Mouse (Mus musculus) myocyte (in vitro differentiated cells): ENCODE measurements at regions not wholly inside any gene's neighbourhood (a gene's known extent, or its start where the extent isn't known, plus 50 kb on each side); places are given as distances from the start of the nearest gene placed in this dataset.

Experiments used
- H3K27me3 ChIP-seq: one replicate; pipeline ENCODE4 v1.6.1; 2011; ENCODE audit not compliant: control insufficient read depth, insufficient read depth, insufficient read length
- H3K36me3 ChIP-seq: one replicate; pipeline ENCODE4 v1.6.1; 2011; ENCODE audit not compliant: control insufficient read depth, insufficient read depth
- H3K4me2 ChIP-seq: one replicate; pipeline ENCODE4 v1.6.1; 2011; ENCODE audit warnings: low read depth, control low read depth
- H3K4me3 ChIP-seq: one replicate; pipeline ENCODE4 v1.5.1; 2011; ENCODE audit warnings: mild to moderate bottlenecking, control low read depth, moderate library complexity
- H3K79me2 ChIP-seq: one replicate; pipeline ENCODE4 v1.6.1; 2011; ENCODE audit not compliant: control insufficient read depth, insufficient read depth
- H3ac ChIP-seq: one replicate; pipeline ENCODE4 v1.6.1; 2011; ENCODE audit not compliant: control insufficient read depth, insufficient read length
- CEBPB ChIP-seq: IDR thresholded peaks from 2 replicates; pipeline ENCODE4 v1.6.1; 2011; ENCODE audit warnings: mild to moderate bottlenecking, moderate library complexity; ENCODE audit not compliant: poor library complexity, insufficient read depth, severe bottlenecking
- E2F4 ChIP-seq: IDR thresholded peaks from one replicate; pipeline ENCODE4 v1.6.1; 2011; ENCODE audit warnings: mild to moderate bottlenecking, control low read depth, moderate library complexity; ENCODE audit not compliant: insufficient read depth
- MAX ChIP-seq: IDR thresholded peaks from one replicate; pipeline ENCODE4 v1.6.1; 2011; ENCODE audit warnings: low read depth, mild to moderate bottlenecking, control low read depth
- MYOD1 ChIP-seq, 3 experiments: IDR thresholded peaks; one replicate each; pipeline ENCODE4 v1.6.1; 2011; ENCODE audit warnings: control low read depth in 2 of 3, low read depth in 2 of 3, mild to moderate bottlenecking in 2 of 3, moderate library complexity in 1 of 3; ENCODE audit not compliant: insufficient read length in 2 of 3, control insufficient read depth in 1 of 3
- MYOG ChIP-seq, 3 experiments: IDR thresholded peaks; one replicate each; pipeline ENCODE4 v1.6.1; 2011; ENCODE audit warnings: control low read depth in 2 of 3, low read depth in 2 of 3, mild to moderate bottlenecking in 2 of 3; ENCODE audit not compliant: insufficient read length in 2 of 3, control insufficient read depth in 1 of 3, insufficient read depth in 1 of 3
- POLR2A ChIP-seq: IDR thresholded peaks from one replicate; pipeline ENCODE4 v1.6.1; 2011; ENCODE audit warnings: low read depth, mild to moderate bottlenecking, control low read depth, moderate library complexity; ENCODE audit not compliant: insufficient read length
- POLR2AphosphoS2 ChIP-seq: IDR thresholded peaks from one replicate; pipeline ENCODE4 v1.6.1; 2011; ENCODE audit warnings: low read depth, control low read depth; ENCODE audit not compliant: insufficient read length
- REST ChIP-seq: IDR thresholded peaks from one replicate; pipeline ENCODE4 v1.6.1; 2011; ENCODE audit warnings: mild to moderate bottlenecking, control low read depth, moderate library complexity; ENCODE audit not compliant: insufficient read depth, insufficient read length
- SRF ChIP-seq: IDR thresholded peaks from one replicate; pipeline ENCODE4 v1.6.1; 2011; ENCODE audit warnings: low read depth; ENCODE audit not compliant: control insufficient read depth, insufficient read length
- TCF12 ChIP-seq: IDR thresholded peaks from one replicate; pipeline ENCODE4 v1.6.1; 2011; ENCODE audit warnings: mild to moderate bottlenecking, control low read depth; ENCODE audit not compliant: poor library complexity, insufficient read depth, severe bottlenecking
- TCF3 ChIP-seq: IDR thresholded peaks from one replicate; pipeline ENCODE4 v1.6.1; 2011; ENCODE audit warnings: low read depth, control low read depth; ENCODE audit not compliant: insufficient read length
- USF1 ChIP-seq: IDR thresholded peaks from one replicate; pipeline ENCODE4 v1.6.1; 2011; ENCODE audit warnings: low read depth, mild to moderate bottlenecking, control low read depth, moderate library complexity

DNA sequence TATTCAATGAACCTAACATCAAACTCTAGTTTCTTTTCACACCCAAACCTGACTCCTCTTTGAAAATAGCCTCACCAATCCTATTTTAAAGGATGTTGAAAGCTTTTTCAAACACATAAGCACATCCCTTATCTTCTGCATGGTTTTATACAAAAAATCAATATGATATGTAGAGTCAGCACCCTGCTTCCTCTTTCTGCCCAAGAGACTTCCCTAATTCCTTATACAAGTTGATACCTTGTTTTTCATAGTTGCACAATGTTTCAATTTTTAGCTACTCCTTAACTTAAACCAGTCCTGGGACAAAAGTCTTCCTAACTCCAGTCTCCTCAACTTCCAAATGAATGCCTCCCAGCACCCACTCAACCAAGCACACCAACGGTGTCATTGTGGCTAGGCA lies 266.1 kb upstream of the Dynlrb2 start:
- Histone ChIP-seq H3K36me3 (no peaks in the 10 kb centered on the region), H3K79me2 (no peaks in the 10 kb centered on the region), H3K27me3 (no peaks in the 10 kb centered on the region), H3K4me2 (no peak overlapping the region), H3ac (no peak overlapping the region), H3K4me3 (no peak overlapping the region)
- TF ChIP-seq MYOG (IDR thresholded peaks at IDR 0.05; ENCODE audit: control insufficient read depth in 1 of 3, insufficient read depth in 1 of 3, insufficient read length in 2 of 3, low read depth in 2 of 3) (no peak), CEBPB (no peak), POLR2AphosphoS2 (no peak), SRF (no peak), E2F4 (no peak), MYOD1 (IDR thresholded peaks at IDR 0.05; ENCODE audit: control insufficient read depth in 1 of 3, insufficient read length in 2 of 3, low read depth in 2 of 3) (no peak), POLR2A (no peak)

DNA sequence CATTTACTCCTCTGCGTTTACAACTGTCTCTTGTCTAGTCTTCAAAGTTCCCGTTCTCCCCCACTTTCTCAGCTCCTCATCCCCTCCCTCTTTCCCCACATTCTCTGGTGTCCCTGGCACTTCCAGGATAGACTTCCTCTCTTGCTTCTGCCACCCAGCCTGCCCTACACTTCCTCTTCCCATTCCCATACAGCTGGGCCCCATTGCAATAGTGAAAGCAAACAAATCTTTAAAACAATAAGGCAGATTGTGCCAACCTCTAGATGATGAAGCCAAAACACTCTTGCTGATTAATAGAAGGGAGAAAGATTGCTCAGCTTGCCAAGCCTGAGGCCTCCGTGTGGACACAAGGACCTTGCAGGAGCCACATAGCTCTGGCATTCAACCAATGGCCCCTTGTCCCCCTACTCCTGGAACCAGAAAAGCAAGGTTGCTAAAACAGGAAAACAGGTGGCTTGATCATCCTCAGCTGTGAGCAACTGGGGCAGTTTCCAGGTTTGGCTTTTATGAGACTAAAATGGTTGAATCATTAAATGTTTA lies 267.1 kb upstream of the Dynlrb2 start:
- H3K4me3 ChIP-seq: no peak overlapping the region
- no peaks in the 10 kb centered on the region for H3K27me3 ChIP-seq
- TF ChIP-seq MAX (no peak), POLR2A (no peak), TCF3 (no peak), MYOG (IDR thresholded peaks at IDR 0.05; ENCODE audit: control insufficient read depth in 1 of 3, insufficient read depth in 1 of 3, insufficient read length in 2 of 3, low read depth in 2 of 3) (no peak), SRF (no peak), E2F4 (no peak), REST (no peak), MYOD1 (IDR thresholded peaks at IDR 0.05; ENCODE audit: control insufficient read depth in 1 of 3, insufficient read length in 2 of 3, low read depth in 2 of 3) (no peak), CEBPB (no peak), POLR2AphosphoS2 (no peak), USF1 (no peak), TCF12 (no peak)
- H3K4me2 ChIP-seq: no peak overlapping the region
- H3K79me2 ChIP-seq: no peaks in the 10 kb centered on the region
- H3K36me3 ChIP-seq: no peaks in the 10 kb centered on the region
- H3ac ChIP-seq: no peak overlapping the region

DNA sequence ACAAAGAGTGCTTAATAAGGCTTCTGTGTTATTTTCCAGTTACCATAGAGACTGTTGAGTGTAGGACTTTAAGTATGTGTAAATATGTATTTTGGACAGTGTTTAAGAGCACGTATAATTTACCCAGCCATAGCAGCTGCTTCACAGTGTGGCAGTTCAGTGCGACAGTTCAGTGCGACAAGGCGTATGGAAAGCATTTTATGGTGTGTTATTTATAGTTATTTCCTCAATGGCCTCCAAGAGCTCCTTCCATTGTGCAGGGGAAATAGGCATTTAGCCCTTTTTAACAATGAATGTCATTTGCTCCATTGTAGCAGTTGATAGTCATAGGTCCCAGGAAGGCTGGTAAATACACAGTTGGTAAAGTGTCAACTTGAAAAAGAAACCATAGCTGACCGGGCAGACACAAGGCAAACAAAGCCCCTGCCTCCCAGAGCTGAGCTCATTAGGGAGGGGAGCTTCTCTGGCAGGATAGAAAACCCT lies 275.1 kb upstream of the Dynlrb2 start:
- Histone ChIP-seq H3K4me2 (no peak overlapping the region), H3ac (no peak overlapping the region), H3K79me2 (no peaks in the 10 kb centered on the region), H3K36me3 (no peaks in the 10 kb centered on the region), H3K27me3 (no peaks in the 10 kb centered on the region), H3K4me3 (no peak overlapping the region)
- no peak for TF ChIP-seq POLR2AphosphoS2
- TF ChIP-seq POLR2A: no peak
- TF ChIP-seq TCF3: no peak
- no peak for TF ChIP-seq CEBPB
- TF ChIP-seq SRF: no peak
- TF ChIP-seq REST: no peak
- TF ChIP-seq E2F4: no peak
- TF ChIP-seq TCF12: no peak
- no peak for TF ChIP-seq MAX
- no peak for TF ChIP-seq USF1
- no peak for TF ChIP-seq MYOD1 (IDR thresholded peaks at IDR 0.05; ENCODE audit: control insufficient read depth in 1 of 3, insufficient read length in 2 of 3, low read depth in 2 of 3)
- no peak for TF ChIP-seq MYOG (IDR thresholded peaks at IDR 0.05; ENCODE audit: control insufficient read depth in 1 of 3, insufficient read depth in 1 of 3, insufficient read length in 2 of 3, low read depth in 2 of 3)

DNA sequence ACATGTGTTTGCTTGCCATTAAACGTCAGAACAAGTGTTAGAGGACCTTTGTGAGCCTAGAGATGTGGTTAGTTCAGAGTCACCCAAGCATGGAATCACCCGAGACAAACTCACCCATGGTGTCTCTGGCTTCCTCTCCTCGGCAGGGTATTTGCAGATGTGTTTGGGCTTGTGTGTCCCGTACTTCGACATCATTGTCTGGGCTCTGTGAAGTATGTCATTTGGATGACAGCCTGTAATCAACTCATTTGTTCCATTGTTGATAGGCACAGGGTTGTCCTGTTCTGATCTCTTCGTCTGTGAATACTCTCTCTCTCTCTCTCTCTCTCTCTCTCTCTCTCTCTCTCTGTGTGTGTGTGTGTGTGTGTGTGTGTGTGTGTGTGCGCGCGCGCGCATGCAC lies 277.8 kb upstream of the Dynlrb2 start:
- no peak for TF ChIP-seq E2F4
- no peak for TF ChIP-seq MAX
- Histone ChIP-seq H3K79me2 (no peaks in the 10 kb centered on the region), H3K36me3 (no peaks in the 10 kb centered on the region), H3K27me3 (no peaks in the 10 kb centered on the region), H3K4me2 (no peak overlapping the region), H3K4me3 (no peak overlapping the region), H3ac (no peak overlapping the region)

DNA sequence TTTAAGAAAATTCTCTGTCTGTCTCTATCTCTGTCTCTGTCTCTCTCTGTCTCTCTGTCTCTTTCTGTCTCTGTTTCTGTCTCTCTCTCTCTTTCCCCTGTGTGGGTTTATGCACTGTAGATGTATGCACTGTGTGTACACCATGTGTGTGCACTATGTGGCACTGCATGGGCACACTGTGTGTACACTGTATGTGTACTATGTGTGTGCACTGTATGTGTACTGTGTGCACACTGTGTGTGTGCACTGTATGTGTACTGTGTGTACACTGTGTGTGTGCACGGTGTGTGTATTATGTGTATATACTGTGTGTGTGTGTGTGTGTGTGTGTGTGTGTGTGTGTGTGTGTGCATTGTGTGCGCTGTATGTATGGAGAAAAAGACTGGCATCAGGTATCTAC lies 281.5 kb upstream of the Dynlrb2 start:
- Histone ChIP-seq H3K27me3 (no peaks in the 10 kb centered on the region), H3K79me2 (no peaks in the 10 kb centered on the region), H3K4me2 (no peak overlapping the region), H3K4me3 (no peak overlapping the region), H3K36me3 (no peaks in the 10 kb centered on the region), H3ac (no peak overlapping the region)
- TF ChIP-seq E2F4: no peak
- TF ChIP-seq POLR2A: no peak
- TF ChIP-seq MAX: no peak
- TF ChIP-seq MYOG (IDR thresholded peaks at IDR 0.05; ENCODE audit: control insufficient read depth in 1 of 3, insufficient read depth in 1 of 3, insufficient read length in 2 of 3, low read depth in 2 of 3): no peak
- no peak for TF ChIP-seq TCF12
- TF ChIP-seq POLR2AphosphoS2: no peak
- no peak for TF ChIP-seq SRF
- no peak for TF ChIP-seq CEBPB
- TF ChIP-seq USF1: no peak
- TF ChIP-seq MYOD1 (IDR thresholded peaks at IDR 0.05; ENCODE audit: control insufficient read depth in 1 of 3, insufficient read length in 2 of 3, low read depth in 2 of 3): no peak
- TF ChIP-seq TCF3: no peak
- TF ChIP-seq REST: no peak
